ENCODE assay signal across 8 mouse cellular contexts in genomic region chr10:94249575-94250456, GRCm38 (mm10). TPM values are rescaled to one million over a fixed set of nuclear protein-coding genes. Genes with fewer than 3 reads are reported as not detected.
DNase-seq lines count a peak whose midpoint lies in the region; ATAC-seq lines count a peak whose summit lies in the region.

No protein-coding gene starts in this region.

- peak; percentile 29 for DNase-seq in adrenal gland, adult 2 months
- no peak for DNase-seq in adrenal gland, postnatal 4 days (ENCODE audit: low spot score in 2 of 2)
- peak; percentile 42 to 68 for DNase-seq in right cerebral cortex, postnatal 10 days (ENCODE audit: low spot score in 2 of 2)
- DNase-seq in right cerebral cortex, adult 18-20 months, result no peak
- peak; percentile 62 for DNase-seq in liver, embryonic 11.5 days (ENCODE audit: low spot score)
- DNase-seq in cerebellum, adult 11 months, result no peak

- H3K4me3 ChIP-seq in heart, embryonic 16.5 days (ENCODE audit: low read length), result peak overlapping the region; percentile 15; the same call in 1 of the 2 replicates
- no peak overlapping the region for H3K4me3 ChIP-seq in liver, embryonic 11.5 days (ENCODE audit: low read depth, low read length)
- H3K4me3 ChIP-seq in stomach, embryonic 15.5 days (replicated peaks), result no peak overlapping the region

- H3K4me2 ChIP-seq in heart, embryonic 16.5 days (ENCODE audit: low read depth, low read length), result peak overlapping the region; percentile 58
- peak overlapping the region; percentile 54 for H3K4me2 ChIP-seq in liver, embryonic 11.5 days
- H3K4me2 ChIP-seq in stomach, embryonic 15.5 days, result 0 out of 2 replicates have a peak overlapping the region, but pooled peaks have one; percentile 2

- H3K9me3 ChIP-seq in heart, embryonic 16.5 days (replicated peaks; ENCODE audit: control insufficient read depth, low read length), result no peaks in the 10 kb centered on the region
- H3K9me3 ChIP-seq in liver, embryonic 11.5 days (ENCODE audit: control insufficient read depth, low read length), result no peaks in the 10 kb centered on the region
- no peaks in the 10 kb centered on the region for H3K9me3 ChIP-seq in stomach, embryonic 15.5 days

- peaks cover 13% of the 10 kb centered on the region for H3K4me1 ChIP-seq in heart, embryonic 16.5 days (ENCODE audit: control insufficient read depth, insufficient read depth, low read length)
- peaks cover 22% of the 10 kb centered on the region for H3K4me1 ChIP-seq in liver, embryonic 11.5 days (replicated peaks; ENCODE audit: control insufficient read depth, insufficient read depth, low read length)
- no peaks in the 10 kb centered on the region for H3K4me1 ChIP-seq in stomach, embryonic 15.5 days

- no peaks in the 10 kb centered on the region for H3K36me3 ChIP-seq in heart, embryonic 16.5 days (ENCODE audit: control insufficient read depth, insufficient read depth)
- no peaks in the 10 kb centered on the region for H3K36me3 ChIP-seq in liver, embryonic 11.5 days (ENCODE audit: control insufficient read depth, insufficient read depth, low read length)
- H3K36me3 ChIP-seq in stomach, embryonic 15.5 days, result no peaks in the 10 kb centered on the region

- peak; percentile 89 for ATAC-seq in heart, embryonic 16.5 days (replicated peaks; ENCODE audit: extremely low read depth, insufficient read depth, low FRiP score)
- peak; percentile 97 for ATAC-seq in liver, embryonic 11.5 days (replicated peaks; ENCODE audit: low FRiP score)
- peak; percentile 92 for ATAC-seq in stomach, embryonic 15.5 days (ENCODE audit: insufficient read depth, low FRiP score, low read depth)

- no peak overlapping the region for H3K9ac ChIP-seq in heart, embryonic 16.5 days (ENCODE audit: low read length)
- H3K9ac ChIP-seq in liver, embryonic 11.5 days (ENCODE audit: low read depth, low read length), result peak overlapping the region; percentile 35
- no peak overlapping the region for H3K9ac ChIP-seq in stomach, embryonic 15.5 days

- peak overlapping the region; percentile 68 for H3K27ac ChIP-seq in heart, embryonic 16.5 days (ENCODE audit: low read length)
- H3K27ac ChIP-seq in liver, embryonic 11.5 days (ENCODE audit: low read depth, low read length), result peak overlapping the region; percentile 73; the same call in 1 of the 2 replicates
- H3K27ac ChIP-seq in stomach, embryonic 15.5 days, result 0 out of 2 replicates have a peak overlapping the region, but pooled peaks have one; percentile 26

- H3K27me3 ChIP-seq in heart, embryonic 16.5 days (ENCODE audit: control insufficient read depth, insufficient read depth, low read length), result no peaks in the 10 kb centered on the region
- H3K27me3 ChIP-seq in liver, embryonic 11.5 days (replicated peaks; ENCODE audit: control insufficient read depth, insufficient read depth, low read length), result no peaks in the 10 kb centered on the region
- H3K27me3 ChIP-seq in stomach, embryonic 15.5 days (replicated peaks), result no peaks in the 10 kb centered on the region

- 27% methylated on average over 22 of the region's 22 CpGs for WGBS in heart, embryonic 16.5 days
- WGBS in liver, embryonic 11.5 days, result 30% methylated on average over 22 of the region's 22 CpGs
- 36% methylated on average over 22 of the region's 22 CpGs for WGBS in stomach, embryonic 15.5 days

RNA-seq across cellular contexts. Expression of gene Gm4792, which starts 48.7 kb away (rescaled TPM):
- not detected for total RNA-seq in adrenal gland, adult 2 months (2021)
- polyA plus RNA-seq in adrenal gland, adult 2 months (2012; rRNA removed), result not detected in 2 replicates
- under 1 TPM in 1 of 2 experiments, not detected in 1; 0.81 TPM for total RNA-seq in adrenal gland, postnatal 4 days (2021)
- 0.18 TPM in 1 of 2 replicates, not detected in the other for polyA plus RNA-seq in heart, embryonic 16.5 days (2015; fragmentation: Nextera tagmentation; extraction: Ambion mirVana)
- polyA plus RNA-seq in liver, embryonic 11.5 days (2014; fragmentation: Nextera tagmentation; extraction: Ambion mirVana), result not detected in 2 replicates
- polyA plus RNA-seq in stomach, embryonic 15.5 days (2015; fragmentation: Nextera tagmentation; extraction: Ambion mirVana), result not detected in 2 replicates

RNA-seq across cellular contexts. Expression of gene Ndufa12, which starts 51.3 kb away (rescaled TPM):
- total RNA-seq in adrenal gland, adult 2 months (2021), result 100 to 1,000 TPM; 406 to 525 TPM
- polyA plus RNA-seq in adrenal gland, adult 2 months (2012; rRNA removed), result 18.2 and 24.4 TPM in 2 replicates
- total RNA-seq in adrenal gland, postnatal 4 days (2021), result 100 to 1,000 TPM; 260 to 285 TPM
- polyA plus RNA-seq in heart, embryonic 16.5 days (2015; fragmentation: Nextera tagmentation; extraction: Ambion mirVana), result 593 and 824 TPM in 2 replicates
- polyA plus RNA-seq in liver, embryonic 11.5 days (2014; fragmentation: Nextera tagmentation; extraction: Ambion mirVana), result 419 and 432 TPM in 2 replicates
- 350 and 457 TPM in 2 replicates for polyA plus RNA-seq in stomach, embryonic 15.5 days (2015; fragmentation: Nextera tagmentation; extraction: Ambion mirVana)

Comparison
In these comparisons a context has a peak if more than half of its experiments do, and no peak if none do; other contexts are left out.
1. DNase-seq: peak in adrenal gland, adult 2 months (single experiment), right cerebral cortex, postnatal 10 days (2 of 2) and liver, embryonic 11.5 days (single experiment); none in adrenal gland, postnatal 4 days (0 of 2), right cerebral cortex, adult 18-20 months (single experiment) and cerebellum, adult 11 months (single experiment).
2. H3K4me2 ChIP-seq: peak in every context shown above with its lines; median percentile 58 in heart, embryonic 16.5 days; 54 in liver, embryonic 11.5 days; 2 in stomach, embryonic 15.5 days.
3. RNA of gene Ndufa12, which starts 51.3 kb away (polyA plus RNA-seq): 593 to 824 TPM in heart, embryonic 16.5 days, 350 to 457 TPM in stomach, embryonic 15.5 days and 419 to 432 TPM in liver, embryonic 11.5 days; 18.2 to 24.4 TPM in adrenal gland, adult 2 months; every median in the first group is over 10 times any median in the second.
4. Peak in every context shown above with its lines, with median percentiles within 50 percentile points of each other: ATAC-seq and H3K27ac ChIP-seq.